Mouse (Mus musculus) CH12.LX (cell line): ENCODE results near the gene Med10. TPM values are rescaled to one million over a fixed set of nuclear protein-coding genes. Genes with fewer than 3 reads are reported as not detected.

Source experiments
- DNase-seq: peaks from one replicate; pipeline ENCODE4 v3.0.0-alpha.2; 2013; ENCODE audit errors: extremely low read depth
- H3K27ac ChIP-seq: 2 replicates; pipeline ENCODE4 v1.5.1; 2012; ENCODE audit warnings: low read depth, mild to moderate bottlenecking, control low read depth, moderate library complexity; ENCODE audit not compliant: insufficient read depth
- H3K27me3 ChIP-seq: replicated peaks from 2 replicates; pipeline ENCODE3; 2012; ENCODE audit warnings: inconsistent platforms
- H3K36me3 ChIP-seq, 2 experiments: replicated peaks in 1 of 2; 2 replicates each; pipeline versions ENCODE3 to v1.6.1; 2012; ENCODE audit warnings: inconsistent platforms in 1 of 2, low read length in 1 of 2, mild to moderate bottlenecking in 1 of 2, mixed read lengths in 1 of 2, moderate library complexity in 1 of 2; ENCODE audit not compliant: control insufficient read depth in 1 of 2, insufficient read depth in 1 of 2
- H3K4me1 ChIP-seq, 2 experiments: 2 replicates each; pipeline ENCODE4 v1.6.1; 2012; ENCODE audit warnings: inconsistent platforms in 1 of 2, moderate library complexity in 1 of 2; ENCODE audit not compliant: insufficient read depth in 2 of 2, control insufficient read depth in 1 of 2
- H3K4me2 ChIP-seq: 2 replicates; pipeline ENCODE4 v1.6.1; 2012; ENCODE audit warnings: low read depth, mild to moderate bottlenecking, control low read depth; ENCODE audit not compliant: poor library complexity, insufficient read depth, severe bottlenecking
- H3K4me3 ChIP-seq, 3 experiments: fragments of 150-350 bp in 1 of 3; sonication (generic) in 1 of 3; replicated peaks in 1 of 3; 2 replicates each; pipeline versions ENCODE3 to v1.5.1; 2011 to 2012; ENCODE audit warnings: low read depth in 2 of 3, low read length in 2 of 3, mild to moderate bottlenecking in 2 of 3, moderate library complexity in 2 of 3, control low read depth in 1 of 3, improper control_type of control experiment in 1 of 3, inconsistent platforms in 1 of 3, mixed read lengths in 1 of 3; ENCODE audit not compliant: poor library complexity in 1 of 3
- H3K79me2 ChIP-seq: replicated peaks from 2 replicates; pipeline ENCODE4 v1.6.1; 2012; ENCODE audit warnings: mild to moderate bottlenecking, moderate library complexity; ENCODE audit not compliant: control insufficient read depth, poor library complexity, insufficient read depth, severe bottlenecking; ENCODE audit errors: extremely low read depth
- H3K9ac ChIP-seq: 2 replicates; pipeline ENCODE4 v1.6.1; 2012; ENCODE audit warnings: low read depth, mild to moderate bottlenecking, control low read depth, moderate library complexity; ENCODE audit not compliant: insufficient read depth
- H3K9me3 ChIP-seq: replicated peaks from 2 replicates; pipeline ENCODE3; 2012; ENCODE audit warnings: low read length, inconsistent platforms, mixed read lengths
- BHLHE40 ChIP-seq: IDR thresholded peaks from 2 replicates; pipeline ENCODE4 v1.6.1; 2011; ENCODE audit warnings: mild to moderate bottlenecking, low read depth, low read length, improper control_type of control experiment
- CHD2 ChIP-seq: IDR thresholded peaks from 2 replicates; pipeline ENCODE4 v1.6.1; 2011; ENCODE audit warnings: low read length, improper control_type of control experiment
- ELF1 ChIP-seq: IDR thresholded peaks from 2 replicates; pipeline ENCODE4 v1.6.1; 2014; ENCODE audit warnings: low read depth, mild to moderate bottlenecking, inconsistent platforms, low read length, improper control_type of control experiment
- EP300 ChIP-seq: IDR thresholded peaks from 2 replicates; pipeline ENCODE4 v1.6.1; 2011; ENCODE audit warnings: low read length, improper control_type of control experiment
- JUND ChIP-seq: conservative IDR thresholded peaks from 2 replicates; pipeline ENCODE4 v1.6.1; 2011; ENCODE audit warnings: low read depth, low read length, improper control_type of control experiment
- KAT2A ChIP-seq: IDR thresholded peaks from 2 replicates; pipeline ENCODE4 v1.6.1; 2012; ENCODE audit warnings: low read length, improper control_type of control experiment, inconsistent platforms; ENCODE audit not compliant: insufficient replicate concordance
- MAZ ChIP-seq: IDR thresholded peaks from 2 replicates; pipeline ENCODE4 v1.6.1; 2012; ENCODE audit warnings: low read depth, mild to moderate bottlenecking, inconsistent platforms, low read length, improper control_type of control experiment, moderate library complexity
- MEF2A ChIP-seq: IDR thresholded peaks from 2 replicates; pipeline ENCODE4 v1.6.1; 2014; ENCODE audit warnings: low read depth, mild to moderate bottlenecking, inconsistent platforms, low read length, improper control_type of control experiment, borderline replicate concordance
- MXI1 ChIP-seq: IDR thresholded peaks from 2 replicates; pipeline ENCODE4 v1.6.1; 2011; ENCODE audit warnings: mild to moderate bottlenecking, low read depth, low read length, improper control_type of control experiment
- MYC ChIP-seq: IDR thresholded peaks from 2 replicates; pipeline ENCODE4 v1.6.1; 2011; ENCODE audit warnings: low read depth, mild to moderate bottlenecking, improper control_type of control experiment, low read length
- NRF1 ChIP-seq: IDR thresholded peaks from 2 replicates; pipeline ENCODE4 v1.6.1; 2014; ENCODE audit warnings: low read depth, mild to moderate bottlenecking, inconsistent platforms, low read length, improper control_type of control experiment, moderate library complexity
- POLR2A ChIP-seq: IDR thresholded peaks from 2 replicates; pipeline ENCODE4 v1.6.1; 2011; ENCODE audit warnings: low read depth, mild to moderate bottlenecking, improper control_type of control experiment, low read length
- RCOR1 ChIP-seq: conservative IDR thresholded peaks from 2 replicates; pipeline ENCODE4 v1.6.1; 2012; ENCODE audit warnings: low read depth, mild to moderate bottlenecking, inconsistent platforms, low read length, improper control_type of control experiment
- SMC3 ChIP-seq: IDR thresholded peaks from 2 replicates; pipeline ENCODE4 v1.6.1; 2011; ENCODE audit warnings: low read depth, low read length, improper control_type of control experiment
- TBP ChIP-seq: conservative IDR thresholded peaks from 2 replicates; pipeline ENCODE4 v1.6.1; 2011; ENCODE audit warnings: low read depth, low read length, improper control_type of control experiment
- TCF12 ChIP-seq: IDR thresholded peaks from 2 replicates; pipeline ENCODE4 v1.6.1; 2014; ENCODE audit warnings: low read depth, mild to moderate bottlenecking, inconsistent platforms, low read length, improper control_type of control experiment
- UBTF ChIP-seq: IDR thresholded peaks from 2 replicates; pipeline ENCODE4 v1.6.1; 2012; ENCODE audit warnings: low read depth, mild to moderate bottlenecking, inconsistent platforms, low read length, improper control_type of control experiment, moderate library complexity
- USF2 ChIP-seq: conservative IDR thresholded peaks from 2 replicates; pipeline ENCODE4 v1.6.1; 2011; ENCODE audit warnings: low read depth, low read length, improper control_type of control experiment
- ZMIZ1 ChIP-seq: IDR thresholded peaks from 2 replicates; pipeline ENCODE4 v1.6.1; 2012; ENCODE audit warnings: low read depth, mild to moderate bottlenecking, inconsistent platforms, low read length, improper control_type of control experiment
- ZNF384 ChIP-seq: IDR thresholded peaks from 2 replicates; pipeline ENCODE4 v1.6.1; 2012; ENCODE audit warnings: low read depth, low read length, improper control_type of control experiment, inconsistent platforms
- dilution Hi-C: fragments of 300-500 bp; cut with MboI; formaldehyde crosslinking; loops from 2 replicates; pipeline ENCODE4 v1.14.3; 2020; ENCODE audit warnings: low sequenced_read_pairs; ENCODE audit not compliant: extremely low pct_unique_long_range_greater_than_20kb, extremely low pct_ligation_motif_present
- in situ Hi-C: fragments of 300-500 bp; cut with MboI; formaldehyde crosslinking; loops from 3 replicates; pipeline ENCODE4 v1.14.3; 2019; ENCODE audit warnings: low sequenced_read_pairs, low pct_ligation_motif_present, low pct_unique_long_range_greater_than_20kb, mixed read lengths
- polyA plus RNA-seq: library from polyadenylated mRNA; unstranded; fragments of >175 nt; gene quantifications from 2 replicates; pipeline ENCODE4 v1.2.1, GENCODE M21; 2012; ENCODE audit warnings: low read depth; ENCODE audit not compliant: insufficient read length
- total RNA-seq, 2 experiments: library from RNA; depleted of rRNA; stranded (reverse); fragments of 300-350 nt in 1 of 2; fragments of >200 nt in 1 of 2; gene quantifications; 2 replicates each; pipeline ENCODE4 v1.2.3; 2012 to 2014

Gene Med10
- total and polyA plus RNA-seq, 3 experiments: 58.6 to 78.7 (median 72.6) TPM

GRCm38 (mm10) chr13:69788704-69789103, 13.5 kb upstream of the Med10 start:
- H3K4me1 ChIP-seq: peaks cover 0 to 10% of the 10 kb centered on the region in 2 experiments; a peak in 1 of 4 replicates
- peak; percentile 46 for DNase-seq
- no peak overlapping the region for H3K9ac ChIP-seq
- in situ Hi-C loops: no loop called here
- no peaks in the 10 kb centered on the region for H3K36me3 ChIP-seq
- dilution Hi-C loops: no loop called here
- H3K9me3 ChIP-seq: no peaks in the 10 kb centered on the region
- TF ChIP-seq ELF1 (no peak), EP300 (peak; percentile 43; the same call in 1 of the 2 replicates), ZNF384 (no peak), CHD2 (no peak), KAT2A (no peak), MEF2A (0 out of 2 replicates have a peak, but pooled peaks have one; percentile 28), ZMIZ1 (no peak), TBP (no peak)
- no peak overlapping the region for H3K4me2 ChIP-seq
- peaks cover 6% of the 10 kb centered on the region for H3K27me3 ChIP-seq
- no peak overlapping the region for H3K4me3 ChIP-seq
- H3K27ac ChIP-seq: no peak overlapping the region
- H3K79me2 ChIP-seq: no peaks in the 10 kb centered on the region

GRCm38 (mm10) chr13:69791814-69792213, 10.4 kb upstream of the Med10 start:
- Histone ChIP-seq H3K9me3 (no peaks in the 10 kb centered on the region), H3K4me3 (no peak overlapping the region), H3K27ac (no peak overlapping the region), H3K36me3 (no peaks in the 10 kb centered on the region), H3K27me3 (peaks cover 3% of the 10 kb centered on the region), H3K9ac (no peak overlapping the region), H3K4me1 (peaks cover 0 to 10% of the 10 kb centered on the region in 2 experiments; a peak in 2 of 4 replicates), H3K4me2 (no peak overlapping the region), H3K79me2 (no peaks in the 10 kb centered on the region)
- DNase-seq: no peak
- in situ Hi-C loops (no loop called here), dilution Hi-C loops (no loop called here)
- no peak for TF ChIP-seq SMC3
- no peak for TF ChIP-seq RCOR1
- no peak for TF ChIP-seq BHLHE40
- TF ChIP-seq CHD2: no peak
- TF ChIP-seq ELF1: no peak
- no peak for TF ChIP-seq MAZ
- TF ChIP-seq USF2: no peak
- TF ChIP-seq POLR2A: no peak
- no peak for TF ChIP-seq JUND
- no peak for TF ChIP-seq TCF12
- TF ChIP-seq MYC: no peak
- no peak for TF ChIP-seq ZNF384
- TF ChIP-seq MXI1: no peak
- no peak for TF ChIP-seq KAT2A
- no peak for TF ChIP-seq NRF1
- TF ChIP-seq UBTF: no peak
- no peak for TF ChIP-seq TBP
